Mouse (Mus musculus): ENCODE results near the gene Kif5a. TPM values are rescaled to one million over a fixed set of nuclear protein-coding genes. Genes with fewer than 3 reads are reported as not detected.

Kif5a gene
- polyA plus RNA-seq, 1 experiment, result 1.6 TPM

- Histone ChIP-seq H3K4me1 (ENCODE audit: control insufficient read depth, insufficient read depth, low read length) (0 out of 2 replicates have a peak, but pooled peaks cover 4% of the 10 kb centered on the region), H3K27ac (ENCODE audit: insufficient read depth, low read length) (no peak overlapping the region), H3K4me3 (ENCODE audit: insufficient read depth, low read length) (no peak overlapping the region)
- TF ChIP-seq CTCF (IDR thresholded peaks at IDR 0.05; ENCODE audit: borderline replicate concordance, insufficient read depth, low read length), result no peak
- TF ChIP-seq POLR2A (IDR thresholded peaks at IDR 0.05; ENCODE audit: low read depth, low read length), result no peak
Observed at GRCm38 (mm10) chr10:127176228-127176627, 86.9 kb downstream of the Kif5a start.

Other genes with a start within 250 kb of the Kif5a start
- 25.4 and 28.6 TPM in 2 replicates for gene Tsfm, start 232.5 kb downstream of the Kif5a start, polyA plus RNA-seq (2011; ENCODE audit: insufficient read length, low read depth, missing spikeins)
- gene Mettl1, start 221.9 kb downstream of the Kif5a start, polyA plus RNA-seq (2011; ENCODE audit: insufficient read length, low read depth, missing spikeins), result 21.8 and 24.3 TPM in 2 replicates
- 2.2 and 3.7 TPM in 2 replicates for gene Eef1akmt3, start 221.8 kb downstream of the Kif5a start, polyA plus RNA-seq (2011; ENCODE audit: insufficient read length, low read depth, missing spikeins)
- gene Cyp27b1, start 215.1 kb downstream of the Kif5a start, polyA plus RNA-seq (2011; ENCODE audit: insufficient read length, low read depth, missing spikeins), result not detected in 2 replicates
- gene March9, start 203.2 kb downstream of the Kif5a start, polyA plus RNA-seq (2011; ENCODE audit: insufficient read length, low read depth, missing spikeins), result 2.8 and 3.0 TPM in 2 replicates
- 596 and 724 TPM in 2 replicates for gene Cdk4, start 199.8 kb downstream of the Kif5a start, polyA plus RNA-seq (2011; ENCODE audit: insufficient read length, low read depth, missing spikeins)
- gene Tspan31, start 193.1 kb downstream of the Kif5a start, polyA plus RNA-seq (2011; ENCODE audit: insufficient read length, low read depth, missing spikeins), result 118 and 143 TPM in 2 replicates
- gene Agap2, start 188.1 kb downstream of the Kif5a start, polyA plus RNA-seq (2011; ENCODE audit: insufficient read length, low read depth, missing spikeins), result 0.08 and 0.21 TPM in 2 replicates
- gene Os9, start 142.2 kb downstream of the Kif5a start, polyA plus RNA-seq (2011; ENCODE audit: insufficient read length, low read depth, missing spikeins), result 84.1 and 87.6 TPM in 2 replicates
- 28.3 and 39.3 TPM in 2 replicates for gene B4galnt1, start 98.1 kb downstream of the Kif5a start, polyA plus RNA-seq (2011; ENCODE audit: insufficient read length, low read depth, missing spikeins)
- 2.2 and 2.8 TPM in 2 replicates for gene Slc26a10, start 82.7 kb downstream of the Kif5a start, polyA plus RNA-seq (2011; ENCODE audit: insufficient read length, low read depth, missing spikeins)
- 187 TPM in 2 replicates for gene Arhgef25, start 73.3 kb downstream of the Kif5a start, polyA plus RNA-seq (2011; ENCODE audit: insufficient read length, low read depth, missing spikeins)
- 62.3 and 82.0 TPM in 2 replicates for gene Dtx3, start 67.6 kb downstream of the Kif5a start, polyA plus RNA-seq (2011; ENCODE audit: insufficient read length, low read depth, missing spikeins)
- gene Pip4k2c, start 51.8 kb downstream of the Kif5a start, polyA plus RNA-seq (2011; ENCODE audit: insufficient read length, low read depth, missing spikeins), result 24.3 and 25.2 TPM in 2 replicates
- gene Dctn2, start 3.0 kb upstream of the Kif5a start, polyA plus RNA-seq (2011; ENCODE audit: insufficient read length, low read depth, missing spikeins), result 149 and 162 TPM in 2 replicates
- gene Mbd6, start 25.7 kb upstream of the Kif5a start, polyA plus RNA-seq (2011; ENCODE audit: insufficient read length, low read depth, missing spikeins), result 26.4 and 27.2 TPM in 2 replicates
- gene Mars, start 48.4 kb upstream of the Kif5a start, polyA plus RNA-seq (2011; ENCODE audit: insufficient read length, low read depth, missing spikeins), result 105 and 110 TPM in 2 replicates
- 0.18 TPM in 1 of 2 replicates, not detected in the other for gene Arhgap9, start 58.6 kb upstream of the Kif5a start, polyA plus RNA-seq (2011; ENCODE audit: insufficient read length, low read depth, missing spikeins)
- 0.43 and 0.84 TPM in 2 replicates for gene Gli1, start 78.6 kb upstream of the Kif5a start, polyA plus RNA-seq (2011; ENCODE audit: insufficient read length, low read depth, missing spikeins)
- gene Inhbe, start 91.1 kb upstream of the Kif5a start, polyA plus RNA-seq (2011; ENCODE audit: insufficient read length, low read depth, missing spikeins), result not detected in 2 replicates
- not detected in 2 replicates for gene Inhbc, start 107.1 kb upstream of the Kif5a start, polyA plus RNA-seq (2011; ENCODE audit: insufficient read length, low read depth, missing spikeins)
- gene R3hdm2, start 117.0 kb upstream of the Kif5a start, polyA plus RNA-seq (2011; ENCODE audit: insufficient read length, low read depth, missing spikeins), result 99.2 and 118 TPM in 2 replicates
- gene Stac3, start 238.3 kb upstream of the Kif5a start, polyA plus RNA-seq (2011; ENCODE audit: insufficient read length, low read depth, missing spikeins), result 3.9 TPM in 2 replicates